Mouse (Mus musculus) 3T3-L1 (cell line): ENCODE measurements around the gene Gm2035.
"Not testable (repeated sequence)": the region's sequence is repeated elsewhere in the genome, so short reads cannot be mapped to it uniquely, and the experiment has no call there.

Experiments used
- DNase-seq: peaks from one replicate; pipeline ENCODE4 v3.0.0-alpha.2; 2015; ENCODE audit warnings: low read depth, low spot score

Gm2035 gene

DNA sequence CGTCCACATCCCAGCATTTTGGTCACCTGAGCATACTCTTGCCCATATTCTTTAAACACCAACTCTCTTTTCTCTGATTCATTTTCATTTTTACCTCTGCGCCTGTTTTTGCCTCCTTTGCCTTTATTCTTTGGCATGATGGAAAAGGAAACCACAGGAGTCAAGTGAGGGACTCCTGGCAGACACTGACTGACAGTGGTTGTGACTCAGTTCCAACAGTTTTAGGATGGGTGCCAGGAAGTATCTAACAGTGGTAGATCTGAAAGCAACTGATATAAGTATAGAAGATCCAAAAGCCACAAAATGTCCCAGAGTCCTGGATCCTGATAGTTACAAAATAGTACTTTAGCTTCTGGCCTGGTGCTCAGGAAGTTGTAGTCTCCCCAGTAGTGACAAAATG is at the start of gene Gm2035:
Gene Gm2035, minus strand, starts transcription at position 137 of the 400 bp plus-strand sequence.
- peak; percentile 15 for DNase-seq

DNA sequence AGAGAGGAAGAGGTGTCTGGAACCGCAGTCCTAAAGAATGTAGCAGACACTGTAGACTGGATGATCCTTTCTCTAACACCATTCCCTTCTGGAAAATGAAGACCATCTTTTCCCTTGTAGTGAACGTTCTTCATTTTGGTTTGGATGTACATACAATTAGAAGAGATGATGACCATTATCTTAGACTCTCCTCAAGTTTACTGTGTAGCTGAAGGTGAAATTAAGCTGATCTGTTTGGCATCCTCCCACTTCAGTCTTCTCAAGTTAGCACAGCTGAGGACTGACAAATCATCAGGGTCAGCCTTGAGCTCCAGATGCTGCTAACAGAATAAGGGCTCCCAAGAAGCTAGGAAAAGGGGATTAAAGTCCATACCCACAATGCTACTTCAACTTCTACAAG is 34.1 kb upstream of the Gm2035 start, which contains the start of gene Gm2042:
Gene Gm2042, plus strand, starts transcription at position 301 of the 400 bp plus-strand sequence.
- not testable (repeated sequence) for DNase-seq

DNA sequence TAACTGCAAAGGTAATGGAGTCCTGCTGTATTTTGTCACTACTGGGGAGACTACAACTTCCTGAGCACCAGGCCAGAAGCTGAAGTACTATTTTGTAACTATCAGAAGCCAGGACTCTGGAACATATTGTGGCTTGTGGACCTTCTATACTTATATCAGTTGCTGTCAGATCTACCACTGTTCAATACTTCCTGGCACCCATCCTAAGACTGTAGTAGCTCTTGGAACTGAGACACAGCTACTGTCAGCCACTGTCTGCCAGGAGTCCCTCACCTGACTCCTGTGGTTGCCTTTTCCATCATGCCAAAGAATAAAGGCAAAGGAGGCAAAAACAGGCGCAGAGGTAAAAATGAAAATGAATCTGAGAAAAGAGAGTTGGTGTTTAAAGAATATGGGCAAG is 24.6 kb downstream of the Gm2035 start, which contains the start of gene Gm2022:
Gene Gm2022, plus strand, starts transcription at position 301 of the 400 bp plus-strand sequence.
- not testable (repeated sequence) for DNase-seq

DNA sequence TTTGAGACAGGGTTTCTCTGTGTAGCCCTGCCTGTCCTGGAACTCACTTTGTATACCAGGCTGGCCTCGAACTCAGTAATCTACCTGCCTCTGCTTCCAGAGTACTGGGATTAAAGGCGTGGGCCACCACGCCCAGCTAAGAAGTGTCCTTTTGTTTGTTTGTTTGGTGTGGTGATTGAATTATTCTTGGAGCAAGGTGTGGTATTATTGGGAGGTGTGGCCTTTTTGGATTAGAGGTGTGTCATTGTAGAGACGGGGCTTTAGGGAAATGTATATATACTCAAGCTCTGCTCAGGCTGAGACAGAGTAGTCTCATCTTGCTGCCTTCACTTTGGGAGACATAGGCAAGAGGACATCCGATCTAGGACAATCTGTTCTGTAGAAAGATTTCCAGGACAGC is 45.9 kb downstream of the Gm2035 start, which contains the start of gene Gm2016:
Gene Gm2016, plus strand, starts transcription at position 301 of the 400 bp plus-strand sequence.
- not testable (repeated sequence) for DNase-seq
